Mouse (Mus musculus): ENCODE results near the gene Dip2c. TPM values are rescaled to one million over a fixed set of nuclear protein-coding genes. Genes with fewer than 3 reads are reported as not detected.

Gene Dip2c
- polyA plus RNA-seq, 1 experiment from 2014 or later = 10.4 TPM

DNA sequence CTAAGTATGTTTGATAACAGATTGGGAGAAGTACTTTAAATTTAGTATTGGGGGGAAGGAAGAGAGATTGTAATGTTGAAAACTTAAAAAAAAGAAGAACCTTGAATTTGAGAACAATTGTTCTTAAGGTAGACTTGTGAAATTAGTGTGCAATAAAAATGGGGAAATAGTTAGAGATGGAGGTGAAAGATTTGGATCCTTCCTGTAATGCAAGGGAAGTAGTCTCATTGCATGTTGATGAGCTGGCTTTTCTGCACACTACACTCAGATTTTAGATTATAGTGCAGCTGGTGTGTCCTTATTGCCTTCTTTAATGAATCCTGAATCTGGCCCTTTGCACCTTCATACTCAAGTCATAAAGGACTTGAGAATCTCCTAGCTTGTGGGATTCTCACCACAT, 142.9 kb downstream of the Dip2c start:
- no peak for ATAC-seq (ENCODE audit: insufficient number of reproducible peaks, insufficient read depth, low FRiP score, low read depth)
- H3K9me3 ChIP-seq (ENCODE audit: control insufficient read depth, low read depth, low read length) = no peaks in the 10 kb centered on the region
- no peaks in the 10 kb centered on the region for H3K36me3 ChIP-seq (ENCODE audit: control insufficient read depth, insufficient read depth, low read length)
- H3K27ac ChIP-seq (ENCODE audit: low read length) = no peak overlapping the region
- H3K4me2 ChIP-seq (replicated peaks; ENCODE audit: low read depth, low read length) = no peak overlapping the region
- no peak overlapping the region for H3K9ac ChIP-seq (replicated peaks; ENCODE audit: low read depth, low read length)
- H3K4me3 ChIP-seq (ENCODE audit: low read depth, low read length) = no peak overlapping the region
- no peaks in the 10 kb centered on the region for H3K27me3 ChIP-seq (ENCODE audit: control insufficient read depth, insufficient read depth, low read length)
- no peaks in the 10 kb centered on the region for H3K4me1 ChIP-seq (ENCODE audit: control insufficient read depth, insufficient read depth, low read length)

DNA sequence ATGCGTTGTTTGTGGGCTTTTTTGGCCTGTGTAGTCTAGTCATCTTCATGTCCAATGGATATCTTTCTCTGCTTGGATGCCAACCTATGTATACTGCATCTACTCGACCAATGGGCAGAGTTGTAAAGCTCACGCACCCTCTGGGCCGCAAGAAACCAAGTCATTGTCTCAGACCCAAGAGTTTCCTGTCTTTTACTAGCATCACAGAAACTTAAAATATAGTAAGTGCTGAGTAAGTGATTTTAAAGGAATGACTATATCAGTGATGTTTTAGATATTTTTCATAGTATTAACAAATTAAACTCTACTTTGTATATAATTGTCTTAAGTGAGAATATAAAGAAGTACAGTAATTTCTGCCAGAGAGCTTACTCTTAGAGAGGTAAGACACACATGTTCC, 145.6 kb downstream of the Dip2c start:
- no peaks in the 10 kb centered on the region for H3K36me3 ChIP-seq (ENCODE audit: control insufficient read depth, insufficient read depth, low read length)
- H3K27ac ChIP-seq (ENCODE audit: low read length) = no peak overlapping the region
- H3K27me3 ChIP-seq (ENCODE audit: control insufficient read depth, insufficient read depth, low read length) = no peaks in the 10 kb centered on the region
- H3K4me1 ChIP-seq (ENCODE audit: control insufficient read depth, insufficient read depth, low read length) = no peaks in the 10 kb centered on the region; the same call in 1 of the 2 replicates
- H3K4me2 ChIP-seq (replicated peaks; ENCODE audit: low read depth, low read length) = no peak overlapping the region
- no peak for ATAC-seq (ENCODE audit: insufficient number of reproducible peaks, insufficient read depth, low FRiP score, low read depth)
- H3K4me3 ChIP-seq (ENCODE audit: low read depth, low read length) = no peak overlapping the region
- 91% methylated on average over 4 of the region's 4 CpGs for WGBS
- H3K9me3 ChIP-seq (ENCODE audit: control insufficient read depth, low read depth, low read length) = no peaks in the 10 kb centered on the region
- no peak overlapping the region for H3K9ac ChIP-seq (replicated peaks; ENCODE audit: low read depth, low read length)

DNA sequence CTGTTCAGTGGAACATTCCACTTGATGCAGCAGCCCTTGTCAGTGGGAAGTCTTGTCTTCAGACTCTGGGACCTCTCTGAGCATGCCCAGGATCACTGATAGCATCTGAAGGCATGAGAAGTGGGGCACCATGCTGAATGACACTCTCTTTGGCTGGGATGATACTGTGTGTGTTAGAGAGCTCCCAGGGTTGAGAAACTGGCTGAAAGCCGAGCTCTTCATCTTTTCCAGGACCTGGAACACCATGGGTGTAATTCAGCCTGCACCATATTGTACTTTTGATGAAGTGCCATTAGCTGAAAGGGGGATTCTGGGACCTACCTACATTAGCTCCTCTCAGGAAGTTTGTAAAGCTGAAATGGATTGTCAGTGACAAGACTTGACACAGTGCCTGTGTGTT, 146.5 kb downstream of the Dip2c start:
- Histone ChIP-seq H3K4me2 (replicated peaks; ENCODE audit: low read depth, low read length) (no peak overlapping the region), H3K27ac (ENCODE audit: low read length) (no peak overlapping the region), H3K27me3 (ENCODE audit: control insufficient read depth, insufficient read depth, low read length) (no peaks in the 10 kb centered on the region), H3K4me1 (ENCODE audit: control insufficient read depth, insufficient read depth, low read length) (no peaks in the 10 kb centered on the region; the same call in 1 of the 2 replicates), H3K9me3 (ENCODE audit: control insufficient read depth, low read depth, low read length) (no peaks in the 10 kb centered on the region), H3K36me3 (ENCODE audit: control insufficient read depth, insufficient read depth, low read length) (no peaks in the 10 kb centered on the region), H3K4me3 (ENCODE audit: low read depth, low read length) (no peak overlapping the region), H3K9ac (replicated peaks; ENCODE audit: low read depth, low read length) (no peak overlapping the region)
- 69% methylated on average over 1 of the region's 1 CpGs for WGBS
- ATAC-seq (ENCODE audit: insufficient number of reproducible peaks, insufficient read depth, low FRiP score, low read depth) = no peak

DNA sequence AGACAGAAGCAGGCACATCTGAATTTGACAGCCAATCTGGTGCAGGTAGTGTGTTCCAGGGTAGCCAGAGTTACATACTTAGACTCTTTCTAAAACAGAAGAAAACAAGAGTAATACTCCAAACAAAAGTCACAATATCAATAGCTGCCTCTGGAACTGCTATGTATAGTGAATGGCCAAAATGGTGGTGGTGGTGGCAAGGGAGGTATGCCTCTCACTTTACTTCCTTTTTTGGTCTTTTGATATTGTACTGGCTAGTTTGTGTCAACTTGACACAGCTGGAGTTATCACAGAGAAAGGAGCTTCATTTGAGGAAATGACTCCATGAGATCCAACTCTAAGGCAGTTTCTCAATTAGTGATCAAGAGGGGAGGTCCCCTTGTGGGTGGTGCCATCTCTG, 148.1 kb downstream of the Dip2c start:
- H3K27me3 ChIP-seq (ENCODE audit: control insufficient read depth, insufficient read depth, low read length) = no peaks in the 10 kb centered on the region
- no peaks in the 10 kb centered on the region for H3K36me3 ChIP-seq (ENCODE audit: control insufficient read depth, insufficient read depth, low read length)
- no peak overlapping the region for H3K9ac ChIP-seq (replicated peaks; ENCODE audit: low read depth, low read length)
- no peak for ATAC-seq (ENCODE audit: insufficient number of reproducible peaks, insufficient read depth, low FRiP score, low read depth)
- no peak overlapping the region for H3K27ac ChIP-seq (ENCODE audit: low read length)
- H3K4me1 ChIP-seq (ENCODE audit: control insufficient read depth, insufficient read depth, low read length) = no peaks in the 10 kb centered on the region; the same call in 1 of the 2 replicates
- H3K9me3 ChIP-seq (ENCODE audit: control insufficient read depth, low read depth, low read length) = no peaks in the 10 kb centered on the region
- H3K4me2 ChIP-seq (replicated peaks; ENCODE audit: low read depth, low read length) = no peak overlapping the region
- no peak overlapping the region for H3K4me3 ChIP-seq (ENCODE audit: low read depth, low read length)

DNA sequence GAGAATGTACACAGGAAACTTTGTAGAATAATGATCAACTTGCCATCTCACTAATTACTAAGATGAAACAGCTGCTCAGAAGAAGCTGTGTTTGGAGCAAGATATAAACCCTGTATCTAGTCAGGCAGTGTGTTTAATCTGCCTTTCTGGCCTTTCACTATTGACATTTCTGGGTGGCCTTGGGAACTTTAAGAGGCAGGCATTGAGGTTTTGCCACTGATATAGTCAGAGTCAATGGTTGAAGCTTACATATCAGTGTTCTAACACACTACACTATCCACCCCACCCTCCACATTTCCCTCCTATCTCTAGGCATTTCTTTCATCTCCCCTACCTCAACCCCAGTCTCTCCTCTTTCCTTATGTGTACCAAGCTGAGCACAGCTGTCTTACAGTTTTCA, 149.9 kb downstream of the Dip2c start:
- ATAC-seq (ENCODE audit: insufficient number of reproducible peaks, insufficient read depth, low FRiP score, low read depth) = no peak
- H3K4me2 ChIP-seq (replicated peaks; ENCODE audit: low read depth, low read length) = no peak overlapping the region
- no peak overlapping the region for H3K27ac ChIP-seq (ENCODE audit: low read length)
- H3K9ac ChIP-seq (replicated peaks; ENCODE audit: low read depth, low read length) = no peak overlapping the region
- no peak overlapping the region for H3K4me3 ChIP-seq (ENCODE audit: low read depth, low read length)
- no peaks in the 10 kb centered on the region for H3K27me3 ChIP-seq (ENCODE audit: control insufficient read depth, insufficient read depth, low read length)
- no peaks in the 10 kb centered on the region; the same call in 1 of the 2 replicates for H3K4me1 ChIP-seq (ENCODE audit: control insufficient read depth, insufficient read depth, low read length)
- no peaks in the 10 kb centered on the region for H3K9me3 ChIP-seq (ENCODE audit: control insufficient read depth, low read depth, low read length)
- no peaks in the 10 kb centered on the region for H3K36me3 ChIP-seq (ENCODE audit: control insufficient read depth, insufficient read depth, low read length)

DNA sequence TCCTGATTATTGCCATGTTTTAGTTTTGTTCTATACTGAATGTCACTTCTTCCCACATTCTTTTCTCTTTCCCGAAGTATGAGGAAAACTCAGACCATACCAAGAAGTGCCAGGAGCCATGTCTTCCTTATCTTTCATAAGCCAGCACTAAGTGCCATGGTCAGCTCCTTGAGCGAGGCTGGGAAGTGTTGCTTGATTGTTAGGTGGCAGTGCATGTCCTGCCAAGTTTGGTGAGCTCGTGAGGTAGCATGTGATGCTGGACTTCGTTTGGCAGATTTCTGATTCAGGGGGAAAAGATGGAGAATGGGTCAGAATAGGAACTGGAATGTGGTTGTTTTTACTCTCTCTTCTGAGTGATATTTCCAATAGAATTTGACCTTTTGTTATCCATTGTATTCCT, 150.5 kb downstream of the Dip2c start:
- Histone ChIP-seq H3K36me3 (ENCODE audit: control insufficient read depth, insufficient read depth, low read length) (no peaks in the 10 kb centered on the region), H3K4me1 (ENCODE audit: control insufficient read depth, insufficient read depth, low read length) (no peaks in the 10 kb centered on the region; the same call in 1 of the 2 replicates), H3K27ac (ENCODE audit: low read length) (no peak overlapping the region), H3K9me3 (ENCODE audit: control insufficient read depth, low read depth, low read length) (no peaks in the 10 kb centered on the region), H3K27me3 (ENCODE audit: control insufficient read depth, insufficient read depth, low read length) (no peaks in the 10 kb centered on the region), H3K4me3 (ENCODE audit: low read depth, low read length) (no peak overlapping the region), H3K9ac (replicated peaks; ENCODE audit: low read depth, low read length) (no peak overlapping the region), H3K4me2 (replicated peaks; ENCODE audit: low read depth, low read length) (no peak overlapping the region)
- 62% methylated on average over 4 of the region's 4 CpGs for WGBS
- ATAC-seq (ENCODE audit: insufficient number of reproducible peaks, insufficient read depth, low FRiP score, low read depth) = no peak

DNA sequence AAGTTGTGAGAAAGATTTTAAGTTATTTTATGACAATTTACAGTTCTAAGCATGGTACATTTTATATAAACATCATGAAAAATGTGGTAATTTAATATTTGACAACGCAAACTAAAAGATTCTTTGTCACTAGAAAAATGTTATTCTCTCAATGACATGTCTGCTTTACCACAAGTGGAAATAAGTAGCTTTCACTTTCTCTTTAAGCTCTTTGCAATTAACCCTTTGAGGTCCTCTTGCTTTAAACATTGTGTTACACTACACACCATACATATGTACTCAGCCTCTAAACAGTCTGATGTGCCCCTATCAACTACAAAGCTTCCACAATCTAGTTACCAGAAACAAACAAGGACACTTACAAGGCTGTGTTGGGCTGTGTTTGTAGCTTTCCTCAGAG, 153.6 kb downstream of the Dip2c start:
- H3K9me3 ChIP-seq (ENCODE audit: control insufficient read depth, low read depth, low read length) = no peaks in the 10 kb centered on the region
- no peak overlapping the region for H3K4me3 ChIP-seq (ENCODE audit: low read depth, low read length)
- no peaks in the 10 kb centered on the region for H3K36me3 ChIP-seq (ENCODE audit: control insufficient read depth, insufficient read depth, low read length)
- no peaks in the 10 kb centered on the region for H3K27me3 ChIP-seq (ENCODE audit: control insufficient read depth, insufficient read depth, low read length)
- H3K4me1 ChIP-seq (ENCODE audit: control insufficient read depth, insufficient read depth, low read length) = no peaks in the 10 kb centered on the region; the same call in 1 of the 2 replicates
- H3K9ac ChIP-seq (replicated peaks; ENCODE audit: low read depth, low read length) = no peak overlapping the region
- ATAC-seq (ENCODE audit: insufficient number of reproducible peaks, insufficient read depth, low FRiP score, low read depth) = no peak
- no peak overlapping the region for H3K4me2 ChIP-seq (replicated peaks; ENCODE audit: low read depth, low read length)
- H3K27ac ChIP-seq (ENCODE audit: low read length) = no peak overlapping the region
- 32% methylated on average over 1 of the region's 1 CpGs for WGBS

DNA sequence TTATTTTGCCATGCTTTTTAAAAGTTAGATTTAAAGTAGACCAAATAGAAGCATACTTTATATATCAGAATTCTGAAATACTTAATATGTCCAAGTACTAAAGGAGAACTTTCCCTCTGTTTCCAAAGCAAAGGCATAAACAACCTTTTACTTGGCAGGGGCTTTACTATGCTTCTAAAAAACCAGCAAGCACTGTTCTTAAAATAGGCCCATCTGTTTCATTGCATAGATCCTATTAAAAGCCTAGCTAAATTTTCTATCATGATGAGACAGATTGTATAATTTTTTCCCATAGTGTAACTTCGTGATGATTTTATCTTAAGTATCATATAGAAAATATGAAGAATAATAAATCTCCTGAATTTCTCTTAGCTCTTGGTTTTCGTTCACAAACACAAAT, 154.4 kb downstream of the Dip2c start:
- Histone ChIP-seq H3K4me3 (ENCODE audit: low read depth, low read length) (no peak overlapping the region), H3K27ac (ENCODE audit: low read length) (no peak overlapping the region), H3K9ac (replicated peaks; ENCODE audit: low read depth, low read length) (no peak overlapping the region), H3K4me2 (replicated peaks; ENCODE audit: low read depth, low read length) (no peak overlapping the region), H3K27me3 (ENCODE audit: control insufficient read depth, insufficient read depth, low read length) (no peaks in the 10 kb centered on the region), H3K4me1 (ENCODE audit: control insufficient read depth, insufficient read depth, low read length) (no peaks in the 10 kb centered on the region; the same call in 1 of the 2 replicates), H3K36me3 (ENCODE audit: control insufficient read depth, insufficient read depth, low read length) (no peaks in the 10 kb centered on the region), H3K9me3 (ENCODE audit: control insufficient read depth, low read depth, low read length) (no peaks in the 10 kb centered on the region)
- WGBS = 85% methylated on average over 2 of the region's 2 CpGs
- ATAC-seq (ENCODE audit: insufficient number of reproducible peaks, insufficient read depth, low FRiP score, low read depth) = no peak

DNA sequence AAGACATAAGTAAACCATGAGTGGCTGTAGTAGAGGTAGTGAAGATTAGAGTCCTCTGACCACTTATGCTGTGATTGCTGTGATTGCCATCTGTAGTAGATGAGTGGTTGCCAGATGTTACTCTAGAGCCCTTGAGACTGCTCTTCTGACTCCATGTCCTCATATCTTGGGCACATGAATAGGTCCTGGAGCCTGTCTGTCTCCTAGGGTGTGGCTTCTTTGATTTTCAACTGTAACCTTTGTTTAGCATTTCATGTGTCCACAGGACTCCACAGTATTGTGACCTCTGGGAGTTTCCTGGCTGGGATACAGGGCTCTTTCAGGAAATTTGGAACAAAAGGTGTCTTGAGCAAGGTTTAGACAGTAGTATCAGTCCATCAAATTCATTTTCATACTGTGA, 155.1 kb downstream of the Dip2c start:
- ATAC-seq (ENCODE audit: insufficient number of reproducible peaks, insufficient read depth, low FRiP score, low read depth) = no peak
- no peak overlapping the region for H3K4me3 ChIP-seq (ENCODE audit: low read depth, low read length)
- no peak overlapping the region for H3K27ac ChIP-seq (ENCODE audit: low read length)
- H3K36me3 ChIP-seq (ENCODE audit: control insufficient read depth, insufficient read depth, low read length) = no peaks in the 10 kb centered on the region
- H3K9me3 ChIP-seq (ENCODE audit: control insufficient read depth, low read depth, low read length) = no peaks in the 10 kb centered on the region
- H3K4me1 ChIP-seq (ENCODE audit: control insufficient read depth, insufficient read depth, low read length) = no peaks in the 10 kb centered on the region
- no peaks in the 10 kb centered on the region for H3K27me3 ChIP-seq (ENCODE audit: control insufficient read depth, insufficient read depth, low read length)
- no peak overlapping the region for H3K4me2 ChIP-seq (replicated peaks; ENCODE audit: low read depth, low read length)
- no peak overlapping the region for H3K9ac ChIP-seq (replicated peaks; ENCODE audit: low read depth, low read length)

Data from stomach, embryonic 14.5 days (tissue).